Mouse (Mus musculus): ENCODE results near the gene Znrf2. TPM values are rescaled to one million over a fixed set of nuclear protein-coding genes. Genes with fewer than 3 reads are reported as not detected.

Gene Znrf2
- 3.4 TPM for polyA plus RNA-seq (2015; fragmentation: Illumina TruSeq; extraction: RNeasy Lipid Tissue Mini Kit (QIAGEN cat#74804); ENCODE audit: insufficient read depth, low read depth, low replicate concordance)

DNA sequence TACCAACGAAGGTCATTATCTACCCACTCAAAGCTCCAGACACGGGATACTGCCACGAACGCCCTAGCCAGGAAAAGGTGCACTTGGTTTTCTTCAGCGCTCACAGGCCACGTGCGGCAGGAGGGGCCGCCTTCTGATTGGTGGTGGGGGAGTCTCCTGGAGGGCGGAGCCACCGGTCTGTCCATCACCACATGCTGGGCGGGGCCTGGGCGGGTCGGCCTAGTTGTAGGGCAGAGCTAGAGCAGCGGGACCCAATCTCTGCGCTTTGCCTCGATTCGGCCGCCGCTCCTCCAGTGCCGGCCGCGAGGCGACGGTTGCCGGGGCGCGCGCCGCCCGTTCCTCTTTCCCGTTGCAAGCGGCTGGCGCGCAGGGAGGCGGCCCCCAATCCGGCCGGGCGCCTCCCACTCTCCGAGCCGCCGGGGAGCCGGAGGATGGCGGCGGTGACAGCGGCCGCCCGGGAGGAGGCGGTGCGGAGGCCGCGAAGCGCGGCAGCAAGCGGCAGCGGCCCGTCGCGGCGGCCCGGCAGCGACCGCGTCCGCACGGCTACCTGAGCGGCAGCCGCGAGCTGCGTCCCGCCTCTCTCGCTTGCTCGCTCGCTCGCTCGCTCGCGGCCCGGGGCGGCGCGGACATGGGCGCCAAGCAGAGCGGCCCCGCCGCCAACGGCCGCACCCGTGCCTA is at the start of gene Znrf2:
Znrf2 (plus strand) TSS at position 529 of the 678 bp plus-strand sequence.

Other genes with a start within 250 kb of the Znrf2 start
- 2.0 TPM for gene Plekha8, start 221.8 kb upstream of the Znrf2 start, polyA plus RNA-seq (2015; fragmentation: Illumina TruSeq; extraction: RNeasy Lipid Tissue Mini Kit (QIAGEN cat#74804); ENCODE audit: insufficient read depth, low read depth, low replicate concordance)
- gene Fkbp14, start 219.6 kb upstream of the Znrf2 start, polyA plus RNA-seq (2015; fragmentation: Illumina TruSeq; extraction: RNeasy Lipid Tissue Mini Kit (QIAGEN cat#74804); ENCODE audit: insufficient read depth, low read depth, low replicate concordance): 4.2 TPM
- gene Mturn, start 135.3 kb upstream of the Znrf2 start, polyA plus RNA-seq (2015; fragmentation: Illumina TruSeq; extraction: RNeasy Lipid Tissue Mini Kit (QIAGEN cat#74804); ENCODE audit: insufficient read depth, low read depth, low replicate concordance): 6.9 TPM
- gene Nod1, start 155.7 kb downstream of the Znrf2 start, polyA plus RNA-seq (2015; fragmentation: Illumina TruSeq; extraction: RNeasy Lipid Tissue Mini Kit (QIAGEN cat#74804); ENCODE audit: insufficient read depth, low read depth, low replicate concordance): 8.8 TPM
- 7.3 TPM for gene Ggct, start 176.0 kb downstream of the Znrf2 start, polyA plus RNA-seq (2015; fragmentation: Illumina TruSeq; extraction: RNeasy Lipid Tissue Mini Kit (QIAGEN cat#74804); ENCODE audit: insufficient read depth, low read depth, low replicate concordance)
- gene Gars, start 221.1 kb downstream of the Znrf2 start, polyA plus RNA-seq (2015; fragmentation: Illumina TruSeq; extraction: RNeasy Lipid Tissue Mini Kit (QIAGEN cat#74804); ENCODE audit: insufficient read depth, low read depth, low replicate concordance): 20.9 TPM

Data from pancreas, adult 10 weeks (tissue).